Mouse (Mus musculus) embryonic fibroblast, embryonic 13.5 days (primary cell): ENCODE data around the gene Hoxa5. TPM values are rescaled to one million over a fixed set of nuclear protein-coding genes. Genes with fewer than 3 reads are reported as not detected.
A peak's percentile ranks its signal among the peaks of the same experiment; 100 is the strongest.

Experiments used
- H3K27ac ChIP-seq: 2 replicates; pipeline ENCODE4 v1.5.1; 2012; ENCODE audit warnings: low read length, control low read depth, inconsistent platforms; ENCODE audit not compliant: insufficient read depth
- H3K4me1 ChIP-seq: 2 replicates; pipeline ENCODE4 v1.6.1; 2011; ENCODE audit warnings: low read length; ENCODE audit not compliant: control insufficient read depth, insufficient read depth
- H3K4me3 ChIP-seq: 2 replicates; pipeline ENCODE4 v1.5.1; 2011; ENCODE audit warnings: mild to moderate bottlenecking, control low read depth, low read length; ENCODE audit not compliant: insufficient read depth
- CTCF ChIP-seq: IDR thresholded peaks from 2 replicates; pipeline ENCODE4 v1.5.1; 2011; ENCODE audit warnings: mild to moderate bottlenecking, control low read depth, low read length, moderate library complexity, borderline replicate concordance; ENCODE audit not compliant: insufficient read depth
- POLR2A ChIP-seq: IDR thresholded peaks from 2 replicates; pipeline ENCODE4 v1.6.1; 2011; ENCODE audit warnings: low read depth, mild to moderate bottlenecking, control low read depth, low read length, moderate library complexity
- polyA plus RNA-seq: library from polyadenylated mRNA; stranded (reverse); fragments of >200 nt; gene quantifications from 2 replicates; pipeline ENCODE4 v1.2.4, GENCODE M21; 2011; ENCODE audit warnings: low read depth; ENCODE audit not compliant: missing spikeins, insufficient read length

Hoxa5 gene
- polyA plus RNA-seq, 1 experiment = 11.9 TPM

DNA sequence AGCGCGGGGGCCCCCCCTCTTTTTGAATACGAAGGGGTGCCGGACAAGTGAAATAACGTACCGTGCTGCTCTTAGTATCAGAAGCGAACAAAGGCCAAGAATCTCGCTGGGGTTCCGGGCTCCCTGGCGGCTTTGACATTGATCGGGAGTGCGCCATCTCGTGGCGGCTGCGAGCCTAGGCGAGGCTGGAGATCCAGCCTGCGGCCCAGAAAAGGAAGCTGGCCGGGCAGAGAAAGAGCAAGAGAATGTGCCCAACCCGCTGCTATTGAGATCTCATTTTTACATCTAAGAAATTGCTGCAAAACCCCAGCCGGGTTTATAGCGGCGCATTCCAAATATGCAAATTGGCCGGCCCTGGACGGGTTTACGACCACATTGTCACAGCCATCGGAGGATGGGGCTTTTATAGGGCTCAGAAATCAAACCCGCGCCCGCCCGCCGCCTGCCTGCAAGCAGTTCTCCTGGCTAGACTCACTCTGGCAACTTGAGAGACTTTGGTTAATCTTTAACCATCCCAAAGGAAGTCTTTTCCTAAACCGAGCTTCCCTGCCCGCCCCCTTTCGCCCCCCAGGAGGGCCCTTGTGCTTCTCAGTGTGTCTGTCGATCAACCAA lies 36.1 kb upstream of the Hoxa5 start, which contains the start of gene Hoxa10:
Gene Hoxa10, minus strand, starts transcription at position 466 of the 612 bp plus-strand sequence.
- Histone ChIP-seq H3K27ac (peak within 1 kb of the TSS; percentile 34), H3K4me1 (no peaks in the 10 kb centered on the region), H3K4me3 (peak within 1 kb of the TSS; percentile 43)
- TF ChIP-seq POLR2A (no peak; the same call in 1 of the 2 replicates), CTCF (peak; percentile 66; the same call in 1 of the 2 replicates)

DNA sequence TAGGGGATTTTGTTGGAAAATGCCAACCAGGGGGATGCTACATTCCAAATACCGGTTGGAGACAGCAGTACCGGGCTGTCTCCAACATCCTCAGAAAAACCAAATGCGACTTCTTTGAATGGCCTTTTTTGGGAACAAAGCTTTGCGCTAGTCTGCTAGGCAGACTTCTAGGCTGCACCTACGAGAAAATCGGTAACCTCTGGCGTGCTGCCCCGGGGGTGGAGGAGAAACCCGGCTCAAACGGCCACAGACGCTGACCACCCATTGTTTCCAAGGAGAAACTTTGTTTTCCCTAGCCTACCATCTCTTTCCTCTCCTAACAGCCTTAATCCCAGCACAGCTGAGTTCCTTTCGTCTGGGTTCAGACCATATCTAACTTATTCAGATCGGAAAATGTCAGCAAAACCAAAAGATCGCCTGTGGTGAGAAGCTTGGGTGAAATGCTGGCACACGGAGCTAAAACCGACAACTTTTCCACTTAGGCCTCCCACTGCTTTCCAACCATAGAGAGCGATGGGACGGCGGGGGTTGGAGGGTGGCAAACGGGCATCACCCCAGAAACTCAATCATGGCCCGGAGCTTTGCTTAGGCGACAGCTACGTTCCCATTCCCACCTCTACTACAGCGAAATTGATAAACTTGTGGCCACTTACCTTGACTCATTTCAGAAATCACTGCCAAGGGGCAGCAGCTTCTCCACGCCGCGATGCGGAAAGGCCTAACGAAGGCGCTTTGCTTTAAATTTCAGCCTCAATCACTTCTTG lies 35.4 kb upstream of the Hoxa5 start:
- peak overlapping the region; percentile 43 for H3K4me3 ChIP-seq
- H3K4me1 ChIP-seq = no peaks in the 10 kb centered on the region
- H3K27ac ChIP-seq = peak overlapping the region; percentile 34
- TF ChIP-seq POLR2A (no peak), CTCF (no peak)

DNA sequence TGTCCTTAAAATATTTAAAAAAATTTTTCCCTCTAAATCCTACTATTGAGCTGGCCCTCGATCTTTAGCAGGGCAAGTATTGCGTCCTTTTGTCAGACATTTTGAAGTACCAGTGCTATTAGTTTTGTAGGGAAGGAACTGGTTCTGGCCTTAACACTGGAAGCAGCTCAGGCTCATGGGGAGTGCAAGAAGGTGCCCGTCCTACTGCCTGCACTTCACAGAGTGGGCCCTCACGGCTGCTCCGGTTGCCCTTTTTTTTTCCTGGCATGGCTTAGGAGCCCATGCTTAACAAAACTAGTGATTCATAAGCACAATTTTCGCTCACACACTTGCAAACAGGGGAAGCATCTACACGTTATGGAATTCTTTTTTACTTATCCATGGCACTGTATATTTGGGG lies 34.6 kb upstream of the Hoxa5 start:
- Histone ChIP-seq H3K4me1 (no peaks in the 10 kb centered on the region), H3K27ac (no peak overlapping the region), H3K4me3 (peak overlapping the region; percentile 36)
- TF ChIP-seq CTCF (no peak), POLR2A (no peak)

DNA sequence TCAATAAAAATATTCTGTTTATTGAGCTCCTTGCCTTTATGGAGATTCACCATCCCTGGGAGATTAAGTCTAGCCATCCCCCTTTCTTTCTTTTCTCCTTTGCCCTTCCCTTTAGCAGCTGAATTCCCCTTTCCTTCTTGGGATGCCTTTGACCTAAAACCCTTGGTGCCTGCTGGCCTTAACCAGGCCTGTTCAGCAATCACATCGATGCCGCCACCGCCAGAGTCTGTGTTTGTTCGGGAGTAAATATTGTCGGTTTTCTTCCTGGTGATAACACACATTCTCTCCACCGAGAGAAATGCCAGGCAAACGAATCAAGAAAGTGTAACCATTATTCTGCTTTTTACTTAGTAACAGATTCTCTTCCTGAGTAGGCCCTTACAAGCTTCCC lies 33.8 kb upstream of the Hoxa5 start:
- Histone ChIP-seq H3K4me1 (no peaks in the 10 kb centered on the region), H3K27ac (peak overlapping the region; percentile 12; the same call in 1 of the 2 replicates), H3K4me3 (peak overlapping the region; percentile 20)
- TF ChIP-seq CTCF (no peak), POLR2A (no peak)

DNA sequence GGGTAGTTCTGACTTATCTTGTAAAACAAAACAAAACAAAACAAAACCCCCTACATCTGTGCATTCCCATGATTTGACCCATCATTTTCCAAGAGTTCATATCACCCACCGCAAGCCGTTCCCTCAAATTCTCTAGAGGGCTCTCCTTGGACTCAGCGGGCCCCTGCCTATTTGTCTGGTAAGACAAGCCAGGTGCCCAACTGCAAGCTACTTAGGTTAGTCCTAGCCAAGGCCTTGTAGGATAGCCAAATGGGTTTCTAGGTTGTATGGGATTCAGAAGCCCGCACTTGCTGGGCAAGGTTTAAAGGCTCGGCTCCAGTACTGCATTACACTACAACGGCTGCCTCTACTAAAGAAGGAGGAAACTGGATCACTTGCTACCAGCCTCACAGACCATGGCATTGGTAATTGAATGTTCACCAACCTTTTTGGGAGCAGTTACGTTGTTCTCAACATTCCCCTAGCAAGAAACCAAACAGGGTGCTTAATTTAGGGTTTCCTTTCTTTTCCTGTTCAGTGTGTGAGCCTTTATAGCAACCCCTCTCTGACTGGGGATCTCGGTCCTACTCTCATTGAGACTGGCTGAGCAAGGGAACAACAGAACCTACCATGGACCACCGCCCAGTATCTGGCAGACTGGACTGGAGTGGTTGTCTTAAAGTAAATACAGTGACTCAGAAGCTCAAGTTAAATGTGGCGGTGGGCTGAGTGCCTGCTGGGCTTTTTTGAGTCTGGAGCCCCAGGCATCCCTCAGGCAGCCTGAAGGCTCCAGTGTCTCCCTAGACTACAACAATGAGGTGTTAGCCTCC lies 33.2 kb upstream of the Hoxa5 start:
- H3K27ac ChIP-seq = peak overlapping the region; percentile 12; the same call in 1 of the 2 replicates
- H3K4me3 ChIP-seq = peak overlapping the region; percentile 20
- H3K4me1 ChIP-seq = no peaks in the 10 kb centered on the region
- TF ChIP-seq POLR2A (no peak), CTCF (no peak)

DNA sequence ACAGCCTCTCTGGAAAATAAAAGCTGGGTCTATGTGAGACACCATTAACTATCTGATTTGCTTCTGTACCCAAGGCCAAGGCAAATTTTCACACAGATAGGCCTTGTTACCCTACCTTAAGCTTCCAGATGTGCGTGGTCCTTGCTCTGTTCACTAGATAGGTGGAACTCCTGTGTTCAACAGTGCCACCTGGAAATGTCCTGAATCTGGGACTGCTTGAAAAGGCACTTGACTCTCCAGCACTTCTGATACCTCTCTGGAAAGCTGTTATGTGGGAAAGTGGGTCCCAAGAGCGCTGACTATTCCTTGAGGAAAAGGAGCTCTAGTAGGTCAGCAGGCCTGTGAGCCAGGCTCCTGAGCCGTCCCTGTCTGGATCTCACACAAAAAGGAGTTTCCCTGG lies 32.4 kb upstream of the Hoxa5 start:
- Histone ChIP-seq H3K4me3 (no peak overlapping the region), H3K4me1 (no peaks in the 10 kb centered on the region), H3K27ac (no peak overlapping the region)
- TF ChIP-seq CTCF (no peak), POLR2A (no peak)

DNA sequence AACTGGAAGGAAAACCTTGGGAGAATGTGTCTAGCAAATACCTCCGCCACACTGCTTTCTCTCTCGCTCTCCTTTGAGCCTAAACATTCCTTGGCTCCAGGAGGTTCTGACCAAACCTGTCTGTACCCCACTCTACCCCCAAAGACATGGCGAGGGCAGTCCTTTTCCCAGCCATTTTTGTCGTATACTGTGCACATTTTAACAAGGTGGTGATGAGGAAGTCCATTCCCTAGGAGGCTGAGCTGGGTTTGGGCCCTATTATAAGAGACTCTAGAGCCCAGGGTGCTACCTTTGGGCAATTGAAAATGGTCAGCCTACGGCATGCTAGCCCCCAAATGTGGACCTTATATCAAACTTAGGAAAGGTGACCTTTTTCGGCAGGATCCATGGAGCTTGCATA lies 31.5 kb upstream of the Hoxa5 start:
- Histone ChIP-seq H3K4me3 (no peak overlapping the region), H3K4me1 (no peaks in the 10 kb centered on the region), H3K27ac (no peak overlapping the region)
- no peak for TF ChIP-seq POLR2A
- no peak for TF ChIP-seq CTCF

DNA sequence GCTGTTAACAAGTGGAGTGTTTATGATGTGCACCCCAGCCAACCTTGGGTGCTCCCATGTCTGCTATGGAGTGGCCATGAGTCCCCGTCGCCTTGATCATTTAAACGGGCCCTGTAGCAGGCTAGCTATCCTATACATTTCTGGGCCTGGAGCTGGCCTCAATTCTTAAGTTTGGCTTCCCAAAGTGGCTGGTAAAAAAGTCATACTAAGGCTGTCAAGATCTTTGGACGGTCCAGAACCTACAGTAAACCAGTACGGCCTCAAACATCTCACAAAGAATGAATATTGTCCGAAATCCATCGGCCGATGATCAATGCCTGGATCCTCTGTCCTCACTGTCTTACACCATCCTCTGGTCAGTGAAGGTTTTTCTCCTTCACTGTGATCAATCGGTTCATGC lies 30.9 kb upstream of the Hoxa5 start:
- no peak overlapping the region for H3K4me3 ChIP-seq
- TF ChIP-seq POLR2A (no peak), CTCF (no peak)
- H3K4me1 ChIP-seq = no peaks in the 10 kb centered on the region
- no peak overlapping the region for H3K27ac ChIP-seq

DNA sequence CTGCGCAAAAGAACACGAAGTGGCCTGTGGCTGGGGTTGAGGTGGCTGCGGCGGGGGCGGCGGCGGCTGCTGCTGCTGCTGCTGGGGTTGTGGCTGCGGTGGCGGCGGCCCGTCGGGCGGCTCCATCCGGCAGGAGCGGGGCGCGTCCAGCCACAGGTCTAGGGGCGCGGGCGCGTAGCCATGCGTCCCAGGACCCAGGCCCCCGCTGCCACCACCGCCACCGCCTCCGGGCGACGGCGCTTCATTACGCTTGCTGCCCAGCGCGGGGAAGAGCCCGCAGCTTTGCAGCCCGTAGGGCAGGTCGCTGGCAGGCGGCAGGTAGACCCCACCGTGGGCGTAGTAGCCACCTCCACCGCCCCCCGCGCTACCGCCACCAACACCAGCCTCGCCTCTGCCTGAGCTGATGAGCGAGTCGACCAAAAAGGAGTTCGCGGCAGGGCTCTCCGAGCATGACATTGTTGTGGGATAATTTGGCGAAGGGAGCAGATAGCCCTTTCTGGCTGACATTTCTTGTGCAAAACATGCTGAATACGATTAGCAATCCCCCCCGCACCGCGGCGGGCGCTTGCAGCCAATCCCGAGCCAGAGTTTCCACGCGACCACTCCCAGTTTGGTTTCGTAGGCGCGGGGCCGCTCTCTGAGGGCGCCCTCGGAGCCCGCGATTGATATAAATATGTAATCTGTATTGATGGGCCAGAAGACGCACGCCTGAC lies 30.2 kb upstream of the Hoxa5 start:
- TF ChIP-seq POLR2A (peak; percentile 67), CTCF (no peak)
- H3K4me3 ChIP-seq = peak overlapping the region; percentile 52
- H3K4me1 ChIP-seq = no peaks in the 10 kb centered on the region
- H3K27ac ChIP-seq = no peak overlapping the region
